Mouse (Mus musculus): ENCODE data around the gene Sult6b2.

DNA sequence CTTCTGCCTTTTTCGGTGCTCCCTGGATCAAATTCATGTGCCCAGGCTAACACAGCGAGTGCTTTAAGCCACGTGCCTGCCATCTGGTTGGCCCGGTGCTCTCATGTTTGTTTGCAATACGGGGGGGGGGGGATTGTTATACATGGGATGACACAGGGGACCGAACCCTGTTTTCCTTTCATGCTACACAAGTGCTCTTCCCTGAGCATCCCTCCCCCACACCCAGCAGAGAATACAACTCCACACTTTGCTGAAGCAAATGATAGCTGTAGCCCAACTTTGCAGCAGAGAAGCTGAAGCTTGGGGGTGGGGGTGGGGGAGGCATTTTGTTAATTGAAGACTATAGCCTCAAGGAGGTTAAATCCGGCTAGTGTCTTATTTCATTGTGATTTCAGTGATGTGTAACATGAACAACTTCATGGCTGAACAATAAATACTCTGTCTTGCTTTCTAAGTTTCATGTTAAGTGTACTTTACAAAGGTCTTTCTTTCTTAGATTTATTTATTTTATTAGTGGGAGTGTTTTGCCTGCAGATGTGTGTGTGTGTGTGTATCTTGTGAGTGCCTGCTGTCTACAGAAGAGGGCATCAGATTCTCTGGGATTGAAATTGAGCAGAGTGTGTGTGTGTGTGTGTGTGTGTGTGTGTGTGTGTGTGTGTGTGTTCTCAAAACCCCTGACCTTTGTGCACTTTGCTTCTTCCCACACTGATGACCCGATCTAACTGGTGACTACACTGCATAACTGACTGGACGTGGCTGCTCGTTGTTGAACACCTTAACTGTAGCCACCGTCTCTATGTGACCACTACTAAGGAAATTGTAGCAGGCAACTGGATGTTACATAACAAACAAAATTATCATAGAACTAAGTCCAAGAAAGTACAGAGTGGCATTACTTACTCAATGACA, 1.4 kb downstream of the Sult6b2 start:
- TF ChIP-seq CTCF (IDR thresholded peaks at IDR 0.05): no peak
- TF ChIP-seq EP300 (IDR thresholded peaks at IDR 0.05): no peak

Measured in lung, postnatal 0 days (tissue).